Mouse (Mus musculus): ENCODE data around the gene Traf5. TPM values are rescaled to one million over a fixed set of nuclear protein-coding genes. Genes with fewer than 3 reads are reported as not detected.

Traf5 gene
- polyA plus RNA-seq, 1 experiment: 0.77 TPM

DNA sequence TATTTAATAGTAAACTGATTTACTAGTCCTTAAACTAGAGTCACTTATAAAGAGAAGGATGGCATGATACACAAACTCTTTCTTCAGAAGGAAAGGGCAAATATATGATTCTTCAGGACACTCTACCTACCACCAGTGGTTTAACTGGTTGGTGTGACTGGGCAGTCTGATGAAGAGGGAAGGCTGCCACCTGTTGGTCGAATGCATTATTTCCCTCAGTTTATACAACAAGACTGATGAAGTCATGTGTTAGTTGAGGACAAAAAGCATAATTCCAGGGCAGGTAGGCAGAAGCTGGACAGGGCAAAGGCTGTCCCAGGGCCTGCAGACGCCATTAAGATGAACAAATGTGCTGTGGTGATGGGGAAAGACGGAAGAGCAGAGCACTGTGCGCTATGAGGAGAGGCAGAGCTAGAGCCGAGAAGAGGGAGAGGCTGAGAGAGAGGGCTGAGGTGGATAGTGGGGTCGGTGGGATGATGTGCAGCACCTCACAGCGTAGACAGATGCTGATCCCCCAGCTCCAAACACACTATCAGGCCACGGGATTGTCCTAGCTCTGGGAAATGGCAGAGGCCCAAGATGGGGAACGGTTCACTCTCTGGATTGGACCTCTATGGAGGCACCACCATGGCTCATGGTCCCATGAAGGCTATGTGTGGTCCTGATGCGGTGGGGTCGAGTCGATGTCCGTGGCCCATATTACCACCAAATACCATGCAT lies 2.3 kb upstream of the Traf5 start:
- Histone ChIP-seq H3K4me1 (ENCODE audit: control insufficient read depth) (peaks cover 34% of the 10 kb centered on the region), H3K4me3 (replicated peaks) (no peak overlapping the region), H3K9me3 (ENCODE audit: control insufficient read depth, low read length) (no peaks in the 10 kb centered on the region), H3K36me3 (ENCODE audit: control insufficient read depth) (peaks cover 23% of the 10 kb centered on the region), H3K27me3 (ENCODE audit: control insufficient read depth) (no peaks in the 10 kb centered on the region)
- no peak for TF ChIP-seq GATA1 (IDR thresholded peaks at IDR 0.05; ENCODE audit: low read length)
- TF ChIP-seq TAL1 (IDR thresholded peaks at IDR 0.05; ENCODE audit: low read length): no peak

DNA sequence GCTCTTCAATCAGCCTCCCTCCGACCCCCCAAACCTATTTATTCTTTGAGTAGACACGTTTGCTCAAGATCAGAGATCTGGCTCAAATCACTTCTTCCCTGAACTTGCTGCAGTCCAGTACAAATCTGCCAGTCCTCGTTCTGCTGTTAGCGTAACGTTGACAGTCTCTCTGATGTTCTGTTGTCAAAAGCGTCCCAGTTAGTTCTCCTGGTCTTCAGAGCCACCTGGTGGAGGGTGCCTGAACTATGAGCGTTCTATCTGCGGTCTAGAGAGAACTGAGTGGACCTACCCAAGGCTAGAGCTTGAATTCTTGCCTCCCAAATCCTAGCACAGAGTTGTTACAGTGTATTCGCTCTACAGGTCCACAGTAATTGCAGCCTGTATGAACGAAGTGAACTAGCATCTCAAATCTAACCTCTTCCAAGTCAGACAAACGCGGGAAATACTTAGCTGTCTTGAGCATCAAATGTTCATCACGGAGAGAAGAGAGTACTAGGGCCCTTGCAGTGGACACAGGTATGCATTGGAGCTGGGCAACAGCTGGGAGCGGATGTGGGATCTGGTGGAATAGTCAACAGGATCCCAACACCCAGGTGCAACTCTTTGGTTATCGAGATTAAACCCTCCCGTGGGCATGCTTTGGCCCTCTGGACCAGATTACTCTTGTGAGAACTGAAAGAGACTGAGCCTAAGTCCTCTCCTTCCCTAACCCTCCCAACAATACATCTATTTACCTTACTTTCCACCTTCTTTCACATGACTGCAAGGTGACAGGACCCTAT lies 711 bp upstream of the Traf5 start:
- Histone ChIP-seq H3K9me3 (ENCODE audit: control insufficient read depth, low read length) (no peaks in the 10 kb centered on the region), H3K27me3 (ENCODE audit: control insufficient read depth) (no peaks in the 10 kb centered on the region), H3K4me3 (replicated peaks) (peak overlapping the region; percentile 84), H3K36me3 (ENCODE audit: control insufficient read depth) (peaks cover 20% of the 10 kb centered on the region), H3K4me1 (ENCODE audit: control insufficient read depth) (peaks cover 38% of the 10 kb centered on the region)
- TF ChIP-seq TAL1 (IDR thresholded peaks at IDR 0.05; ENCODE audit: low read length) (no peak), GATA1 (IDR thresholded peaks at IDR 0.05; ENCODE audit: low read length) (no peak)

DNA sequence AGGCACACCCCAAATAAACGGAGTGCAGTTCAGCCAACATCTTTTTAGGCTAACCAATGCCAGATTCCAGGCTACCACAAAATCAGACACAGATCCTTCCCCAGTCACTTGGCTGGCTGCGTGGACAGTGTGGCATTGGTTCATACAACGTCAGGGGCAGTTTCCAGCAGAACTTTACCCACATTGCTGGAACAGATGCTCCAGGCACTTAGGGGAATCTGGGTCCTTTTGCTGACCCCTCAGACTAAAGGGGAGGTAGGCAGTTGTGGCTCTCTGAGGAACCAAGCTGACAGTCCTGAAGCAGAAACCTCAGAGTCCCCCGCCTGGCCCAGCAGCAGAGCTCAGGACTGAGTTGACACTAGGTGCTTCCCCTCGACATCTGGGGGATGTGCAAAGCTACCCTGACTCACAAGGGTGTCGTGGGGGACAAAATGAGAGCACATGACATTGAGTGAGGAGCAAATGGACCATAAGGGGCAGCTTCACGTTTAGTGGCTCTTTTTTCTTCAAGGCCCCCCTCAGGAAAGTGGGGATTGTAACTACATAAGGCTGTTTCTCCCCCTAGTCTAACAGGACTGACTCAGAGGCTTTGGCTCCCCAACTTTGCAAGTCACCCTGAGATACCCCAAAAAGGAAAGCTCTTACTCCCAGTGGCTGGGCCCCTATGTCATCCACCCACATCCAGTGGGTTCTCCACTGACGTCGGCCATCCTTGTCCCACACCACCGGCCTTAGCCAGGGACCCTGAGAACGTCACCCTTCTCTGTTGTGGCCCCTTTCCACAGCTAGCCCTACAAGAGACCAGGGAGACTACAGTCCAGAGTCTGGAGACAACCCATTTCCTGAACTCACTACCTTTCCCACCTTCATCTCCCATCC lies 1.4 kb downstream of the Traf5 start:
- no peaks in the 10 kb centered on the region for H3K9me3 ChIP-seq (ENCODE audit: control insufficient read depth, low read length)
- peak overlapping the region; percentile 84 for H3K4me3 ChIP-seq (replicated peaks)
- peaks cover 41% of the 10 kb centered on the region for H3K4me1 ChIP-seq (ENCODE audit: control insufficient read depth)
- H3K36me3 ChIP-seq (ENCODE audit: control insufficient read depth): peaks cover 23% of the 10 kb centered on the region
- H3K27me3 ChIP-seq (ENCODE audit: control insufficient read depth): no peaks in the 10 kb centered on the region
- TF ChIP-seq TAL1 (IDR thresholded peaks at IDR 0.05; ENCODE audit: low read length): no peak
- no peak for TF ChIP-seq GATA1 (IDR thresholded peaks at IDR 0.05; ENCODE audit: low read length)

DNA sequence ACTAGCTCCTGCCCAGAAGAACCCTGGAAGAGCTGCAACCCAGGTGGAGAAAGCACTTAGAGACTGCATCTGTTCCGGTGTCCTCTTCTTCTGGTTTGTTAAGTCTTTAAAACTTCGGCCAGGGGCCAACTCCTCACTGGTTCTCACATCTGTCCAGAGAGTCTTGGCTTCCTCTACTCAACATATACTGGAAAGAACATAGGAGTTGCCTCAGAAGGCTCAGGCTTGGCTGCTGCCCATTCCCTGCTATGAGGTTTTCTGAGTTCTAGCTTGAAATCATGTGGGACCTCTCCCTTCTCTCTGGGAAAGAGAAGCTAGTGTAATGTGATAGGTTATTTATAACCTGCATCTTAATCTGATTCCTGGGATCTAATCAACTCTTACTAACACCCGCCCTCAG lies 2.1 kb downstream of the Traf5 start:
- Histone ChIP-seq H3K4me3 (replicated peaks) (peak overlapping the region; percentile 84), H3K9me3 (ENCODE audit: control insufficient read depth, low read length) (no peaks in the 10 kb centered on the region), H3K27me3 (ENCODE audit: control insufficient read depth) (no peaks in the 10 kb centered on the region), H3K36me3 (ENCODE audit: control insufficient read depth) (peaks cover 26% of the 10 kb centered on the region), H3K4me1 (ENCODE audit: control insufficient read depth) (peaks cover 41% of the 10 kb centered on the region)
- no peak for TF ChIP-seq TAL1 (IDR thresholded peaks at IDR 0.05; ENCODE audit: low read length)
- TF ChIP-seq GATA1 (IDR thresholded peaks at IDR 0.05; ENCODE audit: low read length): peak; percentile 36; the same call in 1 of the 2 replicates

DNA sequence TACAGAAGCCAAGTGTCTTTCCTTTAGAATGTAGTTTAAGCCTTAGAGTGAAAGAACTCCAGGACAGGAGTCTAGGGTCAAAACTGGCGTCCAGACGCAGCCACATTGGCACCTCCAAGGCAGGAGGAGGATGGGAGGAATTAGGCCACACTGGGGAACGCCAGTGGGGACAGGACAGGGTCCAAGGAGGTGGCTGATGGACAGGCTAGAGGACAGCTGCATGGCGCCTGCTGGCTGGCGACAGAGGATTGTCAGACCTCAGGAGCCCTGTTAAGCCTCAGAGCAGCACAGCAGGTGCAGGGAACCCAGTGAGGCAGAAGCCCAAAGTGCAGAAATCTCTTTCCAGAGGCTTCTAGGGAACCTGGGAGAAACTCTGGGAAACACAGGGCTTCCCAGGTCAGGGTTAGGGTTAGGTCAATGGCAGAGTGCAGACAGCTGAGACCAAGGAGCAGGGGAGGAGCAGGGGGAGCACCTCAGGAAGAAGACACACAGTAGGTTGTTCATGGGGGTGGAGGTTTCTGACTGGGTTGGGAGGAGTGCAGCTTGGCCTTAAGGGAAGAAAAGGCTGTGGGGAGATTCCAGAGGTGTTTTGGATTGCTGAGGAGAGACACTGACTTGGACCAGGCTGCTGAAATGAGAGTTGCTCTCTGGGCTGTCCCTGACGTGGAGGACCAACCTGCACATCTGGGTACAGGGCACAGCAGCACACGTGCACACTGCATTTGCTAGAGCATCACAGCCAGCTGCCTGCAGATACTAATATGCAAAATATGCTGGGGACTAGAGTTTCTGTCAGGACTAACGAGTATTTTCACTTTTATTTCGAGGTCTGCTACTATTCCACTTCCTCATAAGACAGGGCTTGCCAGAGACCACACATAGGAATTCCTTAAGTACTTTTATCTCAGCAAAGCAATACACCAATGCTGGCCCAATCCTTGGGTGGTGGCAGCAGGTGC lies 2.9 kb downstream of the Traf5 start:
- peaks cover 41% of the 10 kb centered on the region for H3K4me1 ChIP-seq (ENCODE audit: control insufficient read depth)
- H3K36me3 ChIP-seq (ENCODE audit: control insufficient read depth): peaks cover 32% of the 10 kb centered on the region
- TF ChIP-seq GATA1 (IDR thresholded peaks at IDR 0.05; ENCODE audit: low read length): no peak
- no peak for TF ChIP-seq TAL1 (IDR thresholded peaks at IDR 0.05; ENCODE audit: low read length)
- no peak overlapping the region for H3K4me3 ChIP-seq (replicated peaks)
- no peaks in the 10 kb centered on the region for H3K9me3 ChIP-seq (ENCODE audit: control insufficient read depth, low read length)
- no peaks in the 10 kb centered on the region for H3K27me3 ChIP-seq (ENCODE audit: control insufficient read depth)

DNA sequence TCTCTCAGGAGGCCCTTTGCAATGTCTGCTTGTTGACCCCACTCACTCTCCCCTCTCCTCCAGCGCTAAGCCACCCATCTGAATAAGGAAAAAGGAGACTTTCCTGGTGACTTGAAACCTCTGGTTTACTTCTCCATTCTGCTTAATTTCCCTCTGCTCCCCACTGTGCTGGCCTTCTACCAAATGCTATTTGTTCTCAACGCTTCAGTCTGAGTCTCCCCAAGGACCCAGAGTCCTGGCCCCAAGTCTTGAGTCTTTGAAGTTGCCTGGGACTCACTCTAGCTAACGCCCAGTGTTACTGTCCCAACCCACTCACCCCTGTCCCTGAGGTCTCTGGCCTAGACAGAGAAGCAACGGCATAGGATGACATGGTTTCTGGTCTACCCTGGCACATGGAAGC lies 4.3 kb downstream of the Traf5 start:
- TF ChIP-seq TAL1 (IDR thresholded peaks at IDR 0.05; ENCODE audit: low read length): no peak
- TF ChIP-seq GATA1 (IDR thresholded peaks at IDR 0.05; ENCODE audit: low read length): no peak
- Histone ChIP-seq H3K4me3 (replicated peaks) (no peak overlapping the region), H3K9me3 (ENCODE audit: control insufficient read depth, low read length) (no peaks in the 10 kb centered on the region), H3K36me3 (ENCODE audit: control insufficient read depth) (peaks cover 32% of the 10 kb centered on the region), H3K4me1 (ENCODE audit: control insufficient read depth) (peaks cover 40% of the 10 kb centered on the region), H3K27me3 (ENCODE audit: control insufficient read depth) (no peaks in the 10 kb centered on the region)

DNA sequence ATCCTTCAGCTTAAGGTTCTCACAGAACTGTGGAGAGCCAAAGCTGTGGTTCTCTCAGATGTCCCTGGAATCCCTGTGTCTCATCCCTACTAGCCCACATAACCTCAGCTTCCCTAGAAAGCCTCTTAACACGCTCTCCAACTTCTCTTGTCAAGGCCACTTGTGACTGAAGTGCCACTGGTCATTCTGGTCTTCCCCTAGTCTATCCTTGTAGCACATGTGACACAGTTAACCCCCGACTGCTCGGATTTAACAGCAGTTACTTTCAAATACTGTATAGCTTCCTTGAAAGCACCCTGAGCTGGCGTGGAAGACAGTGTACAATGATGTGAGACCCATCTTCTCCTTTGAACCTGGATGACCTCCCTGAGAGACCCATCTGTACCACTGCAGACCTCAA lies 5.3 kb downstream of the Traf5 start:
- peaks cover 37% of the 10 kb centered on the region for H3K36me3 ChIP-seq (ENCODE audit: control insufficient read depth)
- no peak overlapping the region for H3K4me3 ChIP-seq (replicated peaks)
- H3K27me3 ChIP-seq (ENCODE audit: control insufficient read depth): no peaks in the 10 kb centered on the region
- no peak for TF ChIP-seq TAL1 (IDR thresholded peaks at IDR 0.05; ENCODE audit: low read length)
- no peak for TF ChIP-seq GATA1 (IDR thresholded peaks at IDR 0.05; ENCODE audit: low read length)
- H3K9me3 ChIP-seq (ENCODE audit: control insufficient read depth, low read length): peaks cover 4% of the 10 kb centered on the region
- H3K4me1 ChIP-seq (ENCODE audit: control insufficient read depth): peaks cover 32% of the 10 kb centered on the region
